28 mouse cellular contexts compared by ENCODE assay signal in the genomic region with DNA sequence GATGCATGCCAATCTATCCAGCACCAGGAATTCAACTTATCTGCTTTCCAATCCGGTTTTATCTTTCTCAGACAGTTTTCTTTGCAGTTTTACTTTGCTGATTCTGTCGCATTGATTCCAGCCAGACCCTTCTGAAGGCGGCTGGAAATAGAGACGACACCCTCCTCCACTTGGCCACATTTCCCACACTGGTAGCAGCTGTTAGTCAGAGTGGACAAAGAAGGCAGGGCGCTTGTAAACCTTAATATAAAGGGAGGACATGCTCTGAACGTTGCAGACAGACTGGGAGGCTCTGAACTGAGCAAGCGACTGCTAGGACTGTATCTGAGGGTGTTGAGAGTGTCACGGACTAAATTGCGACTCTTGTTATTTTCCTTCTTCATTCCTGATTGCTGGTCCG. TPM values are rescaled to one million over a fixed set of nuclear protein-coding genes. Genes with fewer than 3 reads are reported as not detected.
"Had no signal": no experiment of that assay in that cellular context is flagged by ENCODE, and none has a peak within 500 bp of the region (broad histone marks: within the 10 kb centered on the region; RNA-seq: fewer than 3 reads in every experiment).

No protein-coding gene starts in this region.

- H3K4me1 ChIP-seq: hindbrain, embryonic 10.5 days; hindbrain, embryonic 12.5 days; intestine, embryonic 15.5 days; liver, embryonic 13.5 days; liver, embryonic 15.5 days had no signal

- H3K9ac ChIP-seq: heart, embryonic 13.5 days; heart, embryonic 15.5 days; hindbrain, embryonic 12.5 days; hindbrain, embryonic 14.5 days; intestine, embryonic 15.5 days; limb, embryonic 12.5 days; liver, embryonic 13.5 days; liver, embryonic 15.5 days had no signal

- H3K9me3 ChIP-seq: heart, embryonic 10.5 days; heart, embryonic 13.5 days; heart, embryonic 15.5 days; hindbrain, embryonic 10.5 days; hindbrain, embryonic 12.5 days; intestine, embryonic 15.5 days; limb, embryonic 10.5 days; liver, embryonic 13.5 days; liver, embryonic 15.5 days had no signal

- H3K27me3 ChIP-seq: heart, embryonic 13.5 days; heart, embryonic 15.5 days; hindbrain, embryonic 12.5 days; intestine, embryonic 15.5 days; limb, embryonic 12.5 days; liver, embryonic 13.5 days had no signal

- H3K27ac ChIP-seq: gastrocnemius, adult 2 months; heart, embryonic 10.5 days; heart, embryonic 13.5 days; heart, embryonic 15.5 days; hindbrain, embryonic 10.5 days; hindbrain, embryonic 12.5 days; hindbrain, embryonic 14.5 days; intestine, embryonic 15.5 days; layer of hippocampus, adult 2 months; left cerebral cortex, adult 2 months; limb, embryonic 10.5 days; limb, embryonic 12.5 days; liver, embryonic 13.5 days; liver, embryonic 15.5 days had no signal

- H3K4me2 ChIP-seq: heart, embryonic 13.5 days; heart, embryonic 15.5 days; hindbrain, embryonic 12.5 days; hindbrain, embryonic 14.5 days; intestine, embryonic 15.5 days; limb, embryonic 12.5 days; liver, embryonic 11.5 days; liver, embryonic 13.5 days; liver, embryonic 15.5 days had no signal

- ATAC-seq: hindbrain, embryonic 16.5 days; inflammation-experienced regulatory T-cells, adult 6 months; intestine, embryonic 15.5 days; intestine, postnatal 0 days had no signal

- DNase-seq: gastrocnemius, adult 2 months; gastrocnemius, postnatal 10 days; gastrocnemius, postnatal 25 days; heart, adult 18-20 months; heart, postnatal 14 days; heart, postnatal 4 days; kidney, adult 2 months; kidney, adult 9 months; kidney, postnatal 14 days; kidney, postnatal 4 days; liver; liver, embryonic 13.5 days had no signal

- H3K4me3 ChIP-seq: gastrocnemius, adult 2 months; heart, embryonic 10.5 days; heart, embryonic 13.5 days; heart, embryonic 15.5 days; hindbrain, embryonic 10.5 days; hindbrain, embryonic 12.5 days; intestine, embryonic 15.5 days; layer of hippocampus, adult 2 months; left cerebral cortex, adult 2 months; limb, embryonic 10.5 days; limb, embryonic 12.5 days; liver, embryonic 13.5 days; liver, embryonic 15.5 days had no signal

- H3K36me3 ChIP-seq: hindbrain, embryonic 10.5 days; intestine, embryonic 15.5 days; liver, embryonic 13.5 days; liver, embryonic 15.5 days had no signal

RNA-seq across cellular contexts. Expression of gene Kif26b, which starts 11.3 kb away (rescaled TPM):
- polyA plus RNA-seq: inflammation-experienced regulatory T-cells, adult 6 months had no signal
